8 mouse cellular contexts compared by ENCODE assay signal in genomic region chr19:8741243-8741869, GRCm38 (mm10). TPM values are rescaled to one million over a fixed set of nuclear protein-coding genes. Genes with fewer than 3 reads are reported as not detected.
A peak's percentile ranks its signal among the peaks of the same experiment; 100 is the strongest.
DNase-seq lines count a peak whose midpoint lies in the region; ATAC-seq lines count a peak whose summit lies in the region.

TSS of gene Stx5a (plus strand) at chr19:8741413.

- peak within 1 kb of the TSS; percentile 95 for H3K27ac ChIP-seq in hindbrain, embryonic 12.5 days

- H3K4me1 ChIP-seq in hindbrain, embryonic 12.5 days: peaks cover 24% of the 10 kb centered on the region

- under 1% methylated on average over 36 of the region's 36 CpGs for WGBS in hindbrain, embryonic 12.5 days

- peak within 1 kb of the TSS; percentile 89 for H3K4me3 ChIP-seq in hindbrain, embryonic 12.5 days

- H3K9ac ChIP-seq in hindbrain, embryonic 12.5 days: peak within 1 kb of the TSS; percentile 89

- DNase-seq in NIH3T3 (ENCODE audit: low read depth): peak; percentile 99
- DNase-seq in cerebellum, postnatal 10 days: peak; percentile 96 to 97
- DNase-seq in frontal cortex, postnatal 10 days (ENCODE audit: low spot score in 2 of 2): peak; percentile 94 to 95
- DNase-seq in layer of hippocampus, postnatal 14 days (ENCODE audit: low spot score in 2 of 2): peak; percentile 96 to 97
- peak; percentile 94 for DNase-seq in lung, postnatal 14 days
- peak; percentile 93 for DNase-seq in retina, adult 2 months (ENCODE audit: low read depth, low spot score)
- DNase-seq in thymus, postnatal 36 days: peak; percentile 91 to 95

- no peaks in the 10 kb centered on the region for H3K27me3 ChIP-seq in hindbrain, embryonic 12.5 days

- ATAC-seq in hindbrain, embryonic 12.5 days (ENCODE audit: low FRiP score): peak; percentile 97

- H3K36me3 ChIP-seq in hindbrain, embryonic 12.5 days: peaks cover 53% of the 10 kb centered on the region

- peak within 1 kb of the TSS; percentile 98 for H3K4me2 ChIP-seq in hindbrain, embryonic 12.5 days (replicated peaks)

- H3K9me3 ChIP-seq in hindbrain, embryonic 12.5 days (replicated peaks): no peaks in the 10 kb centered on the region

RNA-seq across cellular contexts. Expression of gene Stx5a, which starts in this region (rescaled TPM):
- 128 and 132 TPM in 2 replicates for polyA plus RNA-seq in hindbrain, embryonic 12.5 days (2016; fragmentation: Nextera tagmentation; extraction: Ambion mirVana)
- total RNA-seq in layer of hippocampus, postnatal 14 days (2021): 10 to 100 TPM; 64.5 to 71.4 TPM

Comparison
In these comparisons a context has a peak if more than half of its experiments do, and no peak if none do; other contexts are left out.
1. Peak in every context shown above with its lines: DNase-seq, ATAC-seq, H3K4me3 ChIP-seq and H3K27ac ChIP-seq.